15 mouse cellular contexts compared by ENCODE assay signal in the genomic region with DNA sequence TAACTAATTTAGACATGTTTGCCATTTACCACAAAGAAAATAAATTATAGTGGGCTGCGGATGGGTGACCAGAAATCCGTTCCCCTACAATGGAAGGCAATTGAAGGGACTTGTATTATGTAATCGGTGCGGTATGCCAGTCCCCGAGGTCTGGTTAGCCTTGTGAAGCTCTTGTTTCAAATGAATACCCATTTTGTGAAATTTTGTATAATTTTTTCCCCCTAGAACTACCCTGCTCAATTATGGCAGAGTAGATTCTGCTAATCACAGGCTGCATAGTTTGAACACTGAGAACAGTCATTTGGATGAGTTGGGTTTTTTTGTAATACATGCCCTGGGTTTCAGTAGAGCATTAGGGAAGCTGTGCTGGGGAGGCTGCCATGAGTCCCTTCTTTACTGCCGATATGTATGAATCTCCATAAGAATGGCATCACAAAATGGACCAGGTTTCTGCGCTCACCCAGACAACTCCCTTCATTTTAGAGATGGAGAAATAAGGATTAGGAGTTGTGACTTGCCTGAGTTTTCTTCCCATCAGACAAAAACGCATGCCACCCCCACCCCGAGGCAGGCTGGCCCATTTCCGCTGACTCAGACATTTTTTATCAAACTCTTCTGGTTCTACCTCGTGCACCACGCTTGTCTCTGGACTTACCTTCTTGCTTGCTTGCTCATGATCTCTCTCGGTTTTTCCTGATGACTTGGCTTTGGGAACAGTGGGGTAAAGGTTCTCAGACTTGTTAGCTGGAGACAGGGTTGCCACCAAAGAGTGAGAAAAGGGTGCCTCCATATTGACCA.
"Had no signal": no experiment of that assay in that cellular context is flagged by ENCODE, and none has a peak within 500 bp of the region (broad histone marks: within the 10 kb centered on the region; RNA-seq: fewer than 3 reads in every experiment).

No protein-coding gene starts in this region.

- H3K4me2 ChIP-seq: liver, embryonic 11.5 days; liver, embryonic 15.5 days; midbrain, embryonic 15.5 days; neural tube, embryonic 12.5 days; stomach, embryonic 15.5 days had no signal

- H3K4me1 ChIP-seq: liver, embryonic 15.5 days; midbrain, embryonic 15.5 days; neural tube, embryonic 12.5 days; stomach, embryonic 15.5 days had no signal

- ATAC-seq: lung, postnatal 0 days; midbrain, embryonic 15.5 days had no signal

- H3K4me3 ChIP-seq: left cerebral cortex, adult 2 months; limb, embryonic 10.5 days; liver, embryonic 15.5 days; midbrain, embryonic 15.5 days; neural tube, embryonic 12.5 days; stomach, embryonic 15.5 days had no signal

- H3K9me3 ChIP-seq: limb, embryonic 10.5 days; liver, embryonic 15.5 days; midbrain, embryonic 15.5 days; neural tube, embryonic 12.5 days; stomach, embryonic 15.5 days had no signal

- H3K27me3 ChIP-seq: liver, embryonic 15.5 days; midbrain, embryonic 15.5 days; neural tube, embryonic 12.5 days; stomach, embryonic 15.5 days had no signal

- DNase-seq: kidney, postnatal 25 days; lung, adult 2 months; lung, postnatal 36 days; retina, postnatal 1 day; right cerebral cortex, postnatal 14 days; thymus, adult 2 months; thymus, postnatal 25 days had no signal

- H3K36me3 ChIP-seq: limb, embryonic 10.5 days; liver, embryonic 15.5 days; midbrain, embryonic 15.5 days; neural tube, embryonic 12.5 days; stomach, embryonic 15.5 days had no signal

- H3K27ac ChIP-seq: left cerebral cortex, adult 2 months; liver, embryonic 15.5 days; midbrain, embryonic 15.5 days; neural tube, embryonic 12.5 days; stomach, embryonic 15.5 days had no signal

- H3K9ac ChIP-seq: liver, embryonic 15.5 days; midbrain, embryonic 15.5 days; neural tube, embryonic 12.5 days; stomach, embryonic 15.5 days had no signal
